ENCODE assay signal across 8 mouse cellular contexts in the genomic region with DNA sequence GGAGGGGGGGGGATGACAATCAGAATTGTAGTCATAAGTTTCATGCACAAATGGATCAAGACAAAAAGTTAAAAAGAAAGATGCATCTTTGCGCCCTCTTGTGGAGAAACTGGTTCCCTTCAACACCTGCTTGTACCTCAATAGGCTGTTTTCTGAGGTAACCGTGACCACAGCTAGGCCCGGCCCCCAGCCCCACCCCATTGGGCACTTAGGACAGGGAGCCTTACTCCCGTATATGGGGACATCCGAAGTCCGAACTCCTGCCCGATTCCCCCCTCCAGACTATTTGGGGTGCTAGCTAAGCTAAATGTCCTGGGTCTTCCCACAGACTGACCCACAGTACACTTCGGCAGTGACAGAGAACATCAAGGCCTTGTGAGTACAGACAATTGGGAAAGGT. TPM values are rescaled to one million over a fixed set of nuclear protein-coding genes. Genes with fewer than 3 reads are reported as not detected.
DNase-seq lines count a peak whose midpoint lies in the region; ATAC-seq lines count a peak whose summit lies in the region.

No protein-coding gene starts in this region.

- no peak overlapping the region for H3K4me2 ChIP-seq in hindbrain, embryonic 16.5 days (ENCODE audit: low read length)
- H3K4me2 ChIP-seq in embryonic facial prominence, embryonic 11.5 days (ENCODE audit: low read depth, low read length): peak overlapping the region; percentile 36; the same call in 1 of the 2 replicates
- H3K4me2 ChIP-seq in hindbrain, embryonic 13.5 days: peak overlapping the region; percentile 44; the same call in 1 of the 2 replicates

- no peak overlapping the region for H3K27ac ChIP-seq in hindbrain, embryonic 10.5 days
- H3K27ac ChIP-seq in hindbrain, embryonic 16.5 days (ENCODE audit: low read depth, low read length): no peak overlapping the region
- H3K27ac ChIP-seq in embryonic facial prominence, embryonic 11.5 days (replicated peaks; ENCODE audit: low read depth, low read length): no peak overlapping the region
- no peak overlapping the region for H3K27ac ChIP-seq in hindbrain, embryonic 13.5 days

- peaks cover 41% of the 10 kb centered on the region for H3K36me3 ChIP-seq in hindbrain, embryonic 10.5 days
- peaks cover 31% of the 10 kb centered on the region for H3K36me3 ChIP-seq in hindbrain, embryonic 16.5 days (ENCODE audit: control insufficient read depth, insufficient read depth, low read length)
- H3K36me3 ChIP-seq in embryonic facial prominence, embryonic 11.5 days (replicated peaks; ENCODE audit: control insufficient read depth, insufficient read depth, low read depth, low read length): peaks cover 4% of the 10 kb centered on the region
- peaks cover 51% of the 10 kb centered on the region for H3K36me3 ChIP-seq in hindbrain, embryonic 13.5 days

- no peak for ATAC-seq in hindbrain, embryonic 16.5 days
- ATAC-seq in embryonic facial prominence, embryonic 11.5 days (replicated peaks; ENCODE audit: insufficient number of reproducible peaks, low FRiP score, low TSS enrichment, low read depth): no peak
- ATAC-seq in hindbrain, embryonic 13.5 days (ENCODE audit: low FRiP score): no peak

- H3K27me3 ChIP-seq in hindbrain, embryonic 10.5 days (ENCODE audit: insufficient read depth, poor library complexity, severe bottlenecking): peaks cover 51% of the 10 kb centered on the region
- H3K27me3 ChIP-seq in hindbrain, embryonic 16.5 days (replicated peaks; ENCODE audit: control insufficient read depth, insufficient read depth, low read length): 0 out of 2 replicates have a peak, but pooled peaks cover 4% of the 10 kb centered on the region
- H3K27me3 ChIP-seq in embryonic facial prominence, embryonic 11.5 days (ENCODE audit: control insufficient read depth, insufficient read depth, low read length): no peaks in the 10 kb centered on the region
- peaks cover 45% of the 10 kb centered on the region for H3K27me3 ChIP-seq in hindbrain, embryonic 13.5 days

- DNase-seq in hindbrain, embryonic 10.5 days (ENCODE audit: low spot score): peak; percentile 51
- DNase-seq in ZHBTc4 (ENCODE audit: low read depth, low spot score): peak; percentile 73
- peak; percentile 87 for DNase-seq in embryonic facial prominence, embryonic 11.5 days (ENCODE audit: low spot score)
- peak; percentile 64 for DNase-seq in liver
- peak; percentile 76 to 80 for DNase-seq in natural killer cell, adult 2 months (ENCODE audit: low spot score in 2 of 2)
- DNase-seq in thymus, postnatal 25 days: peak; percentile 56

- peak overlapping the region; percentile 47 for H3K4me3 ChIP-seq in hindbrain, embryonic 10.5 days
- H3K4me3 ChIP-seq in hindbrain, embryonic 16.5 days (ENCODE audit: low read length): no peak overlapping the region
- H3K4me3 ChIP-seq in embryonic facial prominence, embryonic 11.5 days (ENCODE audit: low read depth, low read length): peak overlapping the region; percentile 17; the same call in 1 of the 2 replicates
- no peak overlapping the region for H3K4me3 ChIP-seq in hindbrain, embryonic 13.5 days

- H3K9ac ChIP-seq in hindbrain, embryonic 16.5 days (ENCODE audit: low read depth, low read length): no peak overlapping the region
- H3K9ac ChIP-seq in embryonic facial prominence, embryonic 11.5 days (replicated peaks; ENCODE audit: low read length): no peak overlapping the region
- H3K9ac ChIP-seq in hindbrain, embryonic 13.5 days: no peak overlapping the region

- peaks cover 60% of the 10 kb centered on the region for H3K4me1 ChIP-seq in hindbrain, embryonic 10.5 days (replicated peaks)
- peaks cover 42% of the 10 kb centered on the region for H3K4me1 ChIP-seq in hindbrain, embryonic 16.5 days (ENCODE audit: control insufficient read depth, insufficient read depth, low read depth, low read length)
- peaks cover 21% of the 10 kb centered on the region for H3K4me1 ChIP-seq in embryonic facial prominence, embryonic 11.5 days (ENCODE audit: control insufficient read depth, insufficient read depth, low read length)
- H3K4me1 ChIP-seq in hindbrain, embryonic 13.5 days (replicated peaks): peaks cover 50% of the 10 kb centered on the region

- H3K9me3 ChIP-seq in hindbrain, embryonic 10.5 days: no peaks in the 10 kb centered on the region
- H3K9me3 ChIP-seq in hindbrain, embryonic 16.5 days (ENCODE audit: control insufficient read depth, low read length): no peaks in the 10 kb centered on the region
- H3K9me3 ChIP-seq in embryonic facial prominence, embryonic 11.5 days (replicated peaks; ENCODE audit: control insufficient read depth, low read length): no peaks in the 10 kb centered on the region
- H3K9me3 ChIP-seq in hindbrain, embryonic 13.5 days: no peaks in the 10 kb centered on the region

- WGBS in hindbrain, embryonic 10.5 days: 21% methylated on average over 8 of the region's 8 CpGs
- WGBS in hindbrain, embryonic 16.5 days: 18% methylated on average over 8 of the region's 8 CpGs
- 21% methylated on average over 8 of the region's 8 CpGs for WGBS in embryonic facial prominence, embryonic 11.5 days
- 21% methylated on average over 8 of the region's 8 CpGs for WGBS in hindbrain, embryonic 13.5 days

RNA-seq across cellular contexts. Expression of gene Ltc4s, which starts 7.0 kb away (rescaled TPM):
- 1.4 and 1.8 TPM in 2 replicates for polyA plus RNA-seq in hindbrain, embryonic 10.5 days (2016; fragmentation: Nextera tagmentation; extraction: Ambion mirVana)
- 2.2 and 3.4 TPM in 2 replicates for polyA plus RNA-seq in hindbrain, embryonic 16.5 days (2015; fragmentation: Nextera tagmentation; extraction: Ambion mirVana)
- 0.36 and 0.57 TPM in 2 replicates for polyA plus RNA-seq in embryonic facial prominence, embryonic 11.5 days (2014; fragmentation: Nextera tagmentation; extraction: Ambion mirVana)
- 1.4 and 2.3 TPM in 2 replicates for polyA plus RNA-seq in hindbrain, embryonic 13.5 days (2015; fragmentation: Nextera tagmentation; extraction: Ambion mirVana)

RNA-seq across cellular contexts. Expression of gene Mgat4b, which starts 20.7 kb away (rescaled TPM):
- 21.5 and 29.9 TPM in 2 replicates for polyA plus RNA-seq in hindbrain, embryonic 10.5 days (2016; fragmentation: Nextera tagmentation; extraction: Ambion mirVana)
- 15.6 and 30.9 TPM in 2 replicates for polyA plus RNA-seq in hindbrain, embryonic 16.5 days (2015; fragmentation: Nextera tagmentation; extraction: Ambion mirVana)
- 19.5 and 21.1 TPM in 2 replicates for polyA plus RNA-seq in embryonic facial prominence, embryonic 11.5 days (2014; fragmentation: Nextera tagmentation; extraction: Ambion mirVana)
- 30.4 and 36.6 TPM in 2 replicates for polyA plus RNA-seq in hindbrain, embryonic 13.5 days (2015; fragmentation: Nextera tagmentation; extraction: Ambion mirVana)

RNA-seq across cellular contexts. Expression of gene Sqstm1, which starts 20.8 kb away (rescaled TPM):
- polyA plus RNA-seq in hindbrain, embryonic 10.5 days (2016; fragmentation: Nextera tagmentation; extraction: Ambion mirVana): 147 and 210 TPM in 2 replicates
- polyA plus RNA-seq in hindbrain, embryonic 16.5 days (2015; fragmentation: Nextera tagmentation; extraction: Ambion mirVana): 448 and 480 TPM in 2 replicates
- polyA plus RNA-seq in embryonic facial prominence, embryonic 11.5 days (2014; fragmentation: Nextera tagmentation; extraction: Ambion mirVana): 135 and 142 TPM in 2 replicates
- 318 and 320 TPM in 2 replicates for polyA plus RNA-seq in hindbrain, embryonic 13.5 days (2015; fragmentation: Nextera tagmentation; extraction: Ambion mirVana)

RNA-seq across cellular contexts. Expression of gene Mrnip, which starts 57.2 kb away (rescaled TPM):
- 23.1 and 26.1 TPM in 2 replicates for polyA plus RNA-seq in hindbrain, embryonic 10.5 days (2016; fragmentation: Nextera tagmentation; extraction: Ambion mirVana)
- 33.2 and 39.1 TPM in 2 replicates for polyA plus RNA-seq in hindbrain, embryonic 16.5 days (2015; fragmentation: Nextera tagmentation; extraction: Ambion mirVana)
- 24.9 and 25.5 TPM in 2 replicates for polyA plus RNA-seq in embryonic facial prominence, embryonic 11.5 days (2014; fragmentation: Nextera tagmentation; extraction: Ambion mirVana)
- polyA plus RNA-seq in hindbrain, embryonic 13.5 days (2015; fragmentation: Nextera tagmentation; extraction: Ambion mirVana): 30.2 and 30.6 TPM in 2 replicates

Comparison
In these comparisons a context has a peak if more than half of its experiments do, and no peak if none do; other contexts are left out.
1. H3K4me3 ChIP-seq: peak in hindbrain, embryonic 10.5 days (single experiment) and embryonic facial prominence, embryonic 11.5 days (single experiment); none in hindbrain, embryonic 16.5 days (single experiment) and hindbrain, embryonic 13.5 days (single experiment).
2. Peak in every context shown above with its lines, with median percentiles within 50 percentile points of each other: DNase-seq.